Mouse (Mus musculus) G1E (cell line): ENCODE measurements around the gene Rnf187.

Experiments used
- CTCF ChIP-seq: IDR thresholded peaks from 2 replicates; pipeline ENCODE4 v1.5.1; 2012; ENCODE audit warnings: low read depth, low read length, inconsistent platforms, mixed read lengths
- GATA1 ChIP-seq: IDR thresholded peaks from 2 replicates; pipeline ENCODE4 v1.6.1; 2012; ENCODE audit warnings: borderline replicate concordance, low read length, inconsistent platforms, mixed read lengths
- POLR2AphosphoS5 ChIP-seq: IDR thresholded peaks from 2 replicates; pipeline ENCODE4 v1.6.1; 2012; ENCODE audit warnings: low read depth, low read length, inconsistent platforms; ENCODE audit not compliant: insufficient replicate concordance
- TAL1 ChIP-seq: conservative IDR thresholded peaks from 2 replicates; pipeline ENCODE4 v1.6.1; 2012; ENCODE audit warnings: low read depth, low read length, inconsistent platforms, mixed read lengths

DNA sequence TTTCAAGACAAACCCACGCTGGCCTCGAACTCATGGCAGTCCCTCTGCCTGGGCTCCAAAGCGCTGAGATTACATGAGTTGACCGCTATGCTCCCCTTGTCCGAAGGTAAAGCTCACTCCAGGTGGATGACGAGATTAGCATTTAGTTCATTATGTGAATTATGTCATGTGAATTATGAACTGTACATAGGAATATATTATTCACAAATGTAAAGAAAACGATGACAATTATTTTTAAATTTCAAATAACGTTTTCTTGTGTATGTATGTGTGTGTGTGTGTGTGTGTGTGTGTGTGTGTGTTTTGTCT is 34.4 kb downstream of the Rnf187 start:
- TF ChIP-seq TAL1 (no peak), CTCF (no peak), POLR2AphosphoS5 (no peak), GATA1 (no peak)
